Mouse (Mus musculus) left cerebral cortex, adult 2 months (tissue): Measurements from ENCODE around the gene Actl11. TPM values are rescaled to one million over a fixed set of nuclear protein-coding genes. Genes with fewer than 3 reads are reported as not detected.

ENCODE experiments used
- DNase-seq, 2 experiments: peaks; one replicate each; pipeline ENCODE4 v3.0.0; 2021 to 2022; ENCODE audit warnings: low spot score in 2 of 2, mixed read lengths in 1 of 2; ENCODE audit errors: extremely low spot score in 1 of 2
- H3K27ac ChIP-seq: fragments of 200-600 bp; 2 replicates; pipeline ENCODE4 v1.8.1; 2022
- H3K4me3 ChIP-seq: fragments of 200-600 bp; 2 replicates; pipeline ENCODE4 v1.8.1; 2022
- CTCF ChIP-seq: fragments of 200-600 bp; IDR thresholded peaks from 2 replicates; pipeline ENCODE4 v1.8.1; 2022; ENCODE audit warnings: antibody characterized with exemption, mild to moderate bottlenecking, moderate library complexity
- intact Hi-C: fragments of 180-260 bp; cut with DNase I; formaldehyde crosslinking; loops from one replicate; pipeline ENCODE4 v1.15.1; 2025
- total RNA-seq, 2 experiments: library from RNA; stranded (reverse); gene quantifications; 2 replicates each; pipeline ENCODE4 v1.2.3; 2021

The Actl11 gene
- total RNA-seq, 2 experiments from 2014 or later, result not detected

- no peak for DNase-seq
- Histone ChIP-seq H3K27ac (no peak overlapping the region), H3K4me3 (no peak overlapping the region)
- intact Hi-C loops, result no loop called here
- no peak for TF ChIP-seq CTCF
Observed at GRCm38 (mm10) chr9:107967437-107967836, 39.2 kb downstream of the Actl11 start.

- intact Hi-C loops, result no loop called here
- TF ChIP-seq CTCF, result no peak
- DNase-seq, result no peak
- no peak overlapping the region for H3K4me3 ChIP-seq
- no peak overlapping the region for H3K27ac ChIP-seq
Observed at GRCm38 (mm10) chr9:107968531-107968930, 40.3 kb downstream of the Actl11 start.

GRCm38 (mm10) chr9:107970311-107970710 lies 42.0 kb downstream of the Actl11 start:
- no peak overlapping the region for H3K27ac ChIP-seq
- DNase-seq, result no peak
- no peak for TF ChIP-seq CTCF
- H3K4me3 ChIP-seq, result no peak overlapping the region
- intact Hi-C loops, result no loop called here

DNA sequence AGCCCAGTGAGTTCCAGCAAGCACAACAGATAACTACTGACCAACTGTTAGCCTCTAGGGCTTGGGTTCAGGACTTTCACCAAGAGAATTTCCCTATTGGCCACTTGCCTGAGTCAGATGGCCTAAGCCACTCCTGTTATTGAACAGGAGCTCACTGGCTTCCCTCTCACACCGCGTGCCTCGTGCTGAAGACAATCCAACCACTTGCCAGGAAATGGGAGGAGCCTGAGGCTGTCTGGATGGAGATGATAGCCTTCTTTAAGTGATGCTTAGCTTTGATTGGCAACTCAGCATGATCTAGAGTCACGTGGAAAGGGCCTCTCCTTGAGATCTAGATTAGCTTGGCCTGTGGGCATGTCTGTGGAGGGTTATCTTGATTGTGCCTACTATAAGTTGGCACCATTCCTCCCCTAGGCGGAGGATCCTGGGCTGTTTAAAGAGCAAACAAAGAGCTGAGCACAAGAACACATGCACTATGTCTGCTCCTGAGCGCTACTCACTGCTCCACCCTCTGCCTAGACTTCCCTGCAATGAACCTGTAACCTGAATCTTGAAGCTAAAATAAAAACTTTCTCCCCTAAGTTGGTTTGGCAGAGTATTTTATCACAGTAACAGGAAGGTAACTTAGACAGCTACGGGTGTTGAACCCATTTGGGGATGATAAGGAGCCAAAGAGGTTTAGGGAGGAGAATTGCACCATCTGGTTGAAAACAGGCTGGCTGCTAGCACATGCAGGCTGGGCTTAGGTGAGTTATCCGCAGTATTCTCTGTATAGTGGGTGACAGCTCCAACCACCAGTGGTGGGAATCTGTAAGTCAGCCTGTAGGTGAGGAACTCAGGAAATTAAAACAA lies 43.6 kb downstream of the Actl11 start:
- Histone ChIP-seq H3K27ac (no peak overlapping the region), H3K4me3 (no peak overlapping the region)
- DNase-seq, result no peak
- no peak for TF ChIP-seq CTCF
- intact Hi-C loops, result no loop called here

DNA sequence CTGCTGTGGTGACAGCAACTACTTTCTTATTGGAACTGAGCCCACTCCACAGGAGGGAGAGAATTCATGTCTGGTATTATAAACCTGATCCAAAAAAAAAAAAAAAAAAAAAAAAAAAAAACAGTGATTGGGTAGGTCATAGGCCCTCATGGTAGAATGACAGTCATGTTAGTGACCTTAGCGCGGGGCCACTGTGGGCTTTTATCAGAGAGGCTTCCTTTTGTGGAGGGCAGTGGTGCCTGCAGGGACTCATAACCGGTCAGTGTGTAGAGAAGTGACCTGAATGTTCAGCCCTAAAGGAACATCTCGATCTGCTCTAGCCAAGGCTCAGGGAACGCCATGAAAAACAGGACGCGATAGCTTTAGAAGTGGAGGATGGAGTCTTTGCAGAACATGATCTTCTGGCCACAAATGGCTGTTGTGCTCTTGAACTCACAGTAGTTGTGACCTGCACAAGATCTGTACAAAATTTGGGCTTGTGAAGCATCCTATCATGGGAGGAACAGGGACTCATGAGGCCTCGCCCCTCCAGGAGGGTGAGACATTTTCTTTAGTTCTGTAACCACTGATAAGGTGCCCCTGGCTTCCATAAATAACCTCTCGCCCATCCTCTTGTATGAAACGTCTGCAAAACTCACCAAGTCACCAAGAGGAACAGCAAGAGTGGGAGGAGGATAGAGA lies 46.4 kb downstream of the Actl11 start:
- DNase-seq, result no peak
- TF ChIP-seq CTCF, result no peak
- intact Hi-C loops, result no loop called here
- Histone ChIP-seq H3K27ac (no peak overlapping the region), H3K4me3 (no peak overlapping the region)

GRCm38 (mm10) chr9:107975399-107976386 lies 47.4 kb downstream of the Actl11 start, which contains the start of gene Uba7:
Gene Uba7, plus strand, starts transcription at chr9:107975505.
- intact Hi-C loops, result no loop called here
- peak within 1 kb of the TSS; percentile 21 for H3K4me3 ChIP-seq
- peak within 1 kb of the TSS; percentile 59; the same call in 1 of the 2 replicates for H3K27ac ChIP-seq
- DNase-seq, result no peak
- TF ChIP-seq CTCF, result no peak

- intact Hi-C loops, result no loop called here
- Histone ChIP-seq H3K4me3 (no peak overlapping the region), H3K27ac (no peak overlapping the region)
- DNase-seq, result no peak
- TF ChIP-seq CTCF, result no peak
Observed at GRCm38 (mm10) chr9:107978815-107979214, 50.5 kb downstream of the Actl11 start.

Other genes starting within 250 kb of the Actl11 start
- under 1 TPM in 1 of 2 experiments, not detected in 1; 0.18 TPM for gene Gnat1, start 248.8 kb upstream of the Actl11 start, total RNA-seq
- gene Sema3f, start 218.0 kb upstream of the Actl11 start, total RNA-seq, result 10 to 100 TPM; 17.3 to 17.7 TPM
- gene Rbm5, start 157.5 kb upstream of the Actl11 start, total RNA-seq, result 100 to 1,000 TPM; 146 to 147 TPM
- 10 to 100 TPM; 66.5 to 68.4 TPM for gene Rbm6, start 55.2 kb upstream of the Actl11 start, total RNA-seq
- gene Mon1a, start 40.3 kb upstream of the Actl11 start, total RNA-seq, result 10 to 100 TPM; 24.3 to 26.7 TPM
- under 1 TPM; 0.68 to 0.91 TPM for gene Mst1r, start 21.6 kb upstream of the Actl11 start, total RNA-seq
- gene Camkv, start 7.2 kb downstream of the Actl11 start, total RNA-seq, result 100 to 1,000 TPM; 330 to 356 TPM
- 10 to 100 TPM in 1 of 2 experiments, 1 to 10 TPM in 1; 9.5 to 10.9 TPM for gene Traip, start 21.7 kb downstream of the Actl11 start, total RNA-seq
- gene Uba7, start 47.0 kb downstream of the Actl11 start, total RNA-seq, result 1 to 10 TPM; 2.6 to 3.8 TPM
- under 1 TPM; 0.28 to 0.66 TPM for gene Gm20661, start 54.6 kb downstream of the Actl11 start, total RNA-seq
- gene Inka1, start 57.4 kb downstream of the Actl11 start, total RNA-seq, result 1 to 10 TPM; 2.8 to 4.0 TPM
- 1 to 10 TPM; 1.3 to 2.3 TPM for gene Cdhr4, start 64.0 kb downstream of the Actl11 start, total RNA-seq
- gene Gm20662, start 67.9 kb downstream of the Actl11 start, total RNA-seq, result 1 to 10 TPM; 1.2 to 2.4 TPM
- gene Ip6k1, start 74.0 kb downstream of the Actl11 start, total RNA-seq, result 100 to 1,000 TPM; 205 to 207 TPM
- 10 to 100 TPM; 16.5 to 17.4 TPM for gene Gmppb, start 120.8 kb downstream of the Actl11 start, total RNA-seq
- 1 to 10 TPM; 1.9 to 2.1 TPM for gene Amigo3, start 124.7 kb downstream of the Actl11 start, total RNA-seq
- not detected for gene Mst1, start 152.0 kb downstream of the Actl11 start, total RNA-seq
- 100 to 1,000 TPM; 107 to 108 TPM for gene Rnf123, start 154.9 kb downstream of the Actl11 start, total RNA-seq
- 10 to 100 TPM; 31.0 to 31.8 TPM for gene Apeh, start 166.1 kb downstream of the Actl11 start, total RNA-seq